Mouse (Mus musculus): ENCODE results near the gene Atp2b2.

DNA sequence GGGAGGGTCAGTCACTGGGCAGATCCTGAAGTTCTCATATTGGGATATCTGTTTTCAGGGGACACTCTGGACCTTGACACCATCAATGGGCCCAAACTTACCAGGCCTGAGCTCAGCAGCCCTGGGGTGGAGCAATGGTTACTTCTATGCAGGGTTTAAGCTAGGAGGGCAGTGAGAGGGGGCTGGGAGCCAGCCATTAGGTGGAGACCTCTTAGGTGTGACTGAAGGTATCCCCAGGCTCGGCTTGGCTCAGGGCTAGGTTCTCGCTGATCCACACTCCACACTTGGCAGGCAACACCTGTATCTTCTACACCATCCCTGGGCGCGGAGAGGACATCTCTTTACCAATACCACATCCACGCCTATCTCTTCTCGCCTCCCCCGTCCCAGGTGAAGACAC, 423 bp upstream of the Atp2b2 start:
- TF ChIP-seq CTCF (IDR thresholded peaks at IDR 0.05; ENCODE audit: low read depth) (no peak), EP300 (IDR thresholded peaks at IDR 0.05; ENCODE audit: low read depth) (no peak)

Measured in liver, embryonic 14.5 days (tissue).